Mouse (Mus musculus): ENCODE results near the gene Smyd4.

Smyd4 gene

GRCm38 (mm10) chr11:75453991-75454930 lies 106.0 kb downstream of the Smyd4 start, which contains the start of gene Wdr81:
Gene Wdr81 (minus strand): TSS chr11:75454717.
- DNase-seq: peak; percentile 89 to 90

All from cerebellum, postnatal 10 days (tissue).